Mouse (Mus musculus) forebrain, postnatal 0 days (tissue): ENCODE results near the gene Polrmt. TPM values are rescaled to one million over a fixed set of nuclear protein-coding genes. Genes with fewer than 3 reads are reported as not detected.

ENCODE experiments used
- ATAC-seq: fragments of 200-750 bp; cut with Nextera tagmentation; 2 replicates; pipeline ENCODE4 v1.8.0; 2017; ENCODE audit warnings: mild to moderate bottlenecking, moderate library complexity
- DNase-seq: peaks from one replicate; pipeline ENCODE4 v3.0.0-alpha.2; 2015
- H3K27ac ChIP-seq: fragments of 300-500 bp; sonication (generic); 2 replicates; pipeline ENCODE4 v1.5.1; 2014; ENCODE audit warnings: low read depth, mild to moderate bottlenecking, antibody characterized with exemption, low read length, moderate library complexity, mixed read lengths
- H3K27me3 ChIP-seq: fragments of 300-500 bp; sonication (generic); 2 replicates; pipeline ENCODE4 v1.6.1; 2014; ENCODE audit warnings: mild to moderate bottlenecking, low read length, mixed read lengths; ENCODE audit not compliant: insufficient read depth
- H3K36me3 ChIP-seq: fragments of 300-500 bp; sonication (generic); 2 replicates; pipeline ENCODE4 v1.6.1; 2014; ENCODE audit warnings: mild to moderate bottlenecking, moderate library complexity; ENCODE audit not compliant: insufficient read depth
- H3K4me1 ChIP-seq: fragments of 300-500 bp; sonication (generic); 2 replicates; pipeline ENCODE4 v1.6.1; 2014; ENCODE audit warnings: antibody characterized with exemption; ENCODE audit not compliant: insufficient read depth
- H3K4me2 ChIP-seq: fragments of 300-500 bp; sonication (generic); 2 replicates; pipeline ENCODE4 v1.6.1; 2014; ENCODE audit warnings: low read depth, mild to moderate bottlenecking, moderate library complexity
- H3K4me3 ChIP-seq: fragments of 300-500 bp; sonication (generic); 2 replicates; pipeline ENCODE4 v1.5.1; 2014; ENCODE audit warnings: low read depth, low read length, mixed read lengths
- H3K9ac ChIP-seq: fragments of 300-500 bp; sonication (generic); 2 replicates; pipeline ENCODE4 v1.6.1; 2014; ENCODE audit warnings: mild to moderate bottlenecking
- H3K9me3 ChIP-seq: fragments of 300-500 bp; sonication (generic); 2 replicates; pipeline ENCODE4 v1.6.1; 2016; ENCODE audit warnings: low read length
- CTCF ChIP-seq: sonication (generic); IDR thresholded peaks from 2 replicates; pipeline ENCODE4 v1.5.1; 2016; ENCODE audit warnings: antibody characterized with exemption, control low read depth, low read depth
- WGBS: fragments of 180-500 bp; shearing (Covaris S2); extraction: QIAGEN DNeasy Blood & Tissue Kit; methylation state at CpG from one replicate; pipeline ENCODE4 v1.1.7; 2014; 5-methylcytosine and 5-hydroxymethylcytosine counted together
- polyA plus RNA-seq: library from polyadenylated mRNA; unstranded; fragments of >200 nt; fragmentation: Nextera tagmentation; extraction: Ambion mirVana; gene quantifications from 2 replicates; pipeline ENCODE4 v1.2.1, GENCODE M21; 2015
- total RNA-seq: library from RNA; depleted of rRNA; stranded (reverse); fragments of >200 nt; gene quantifications from 2 replicates; pipeline ENCODE4 v1.2.3, GENCODE M21; 2014

The Polrmt gene
- total and polyA plus RNA-seq, 2 experiments from 2014 or later: 30.2 to 34.9 TPM

GRCm38 (mm10) chr10:79721089-79721488, 25.3 kb downstream of the Polrmt start:
- peaks cover 4% of the 10 kb centered on the region; the same call in 1 of the 2 replicates for H3K36me3 ChIP-seq
- WGBS: 72% methylated on average over 5 of the region's 5 CpGs
- H3K9me3 ChIP-seq: no peaks in the 10 kb centered on the region
- DNase-seq: no peak
- TF ChIP-seq CTCF: no peak
- no peak overlapping the region for H3K4me3 ChIP-seq
- no peak for ATAC-seq
- no peak overlapping the region for H3K9ac ChIP-seq
- no peak overlapping the region for H3K4me2 ChIP-seq
- peaks cover 2% of the 10 kb centered on the region; the same call in 1 of the 2 replicates for H3K27me3 ChIP-seq
- H3K27ac ChIP-seq: no peak overlapping the region
- peaks cover 9% of the 10 kb centered on the region for H3K4me1 ChIP-seq

- TF ChIP-seq CTCF: no peak
Observed at GRCm38 (mm10) chr10:79717640-79718357, 28.6 kb downstream of the Polrmt start.

DNA sequence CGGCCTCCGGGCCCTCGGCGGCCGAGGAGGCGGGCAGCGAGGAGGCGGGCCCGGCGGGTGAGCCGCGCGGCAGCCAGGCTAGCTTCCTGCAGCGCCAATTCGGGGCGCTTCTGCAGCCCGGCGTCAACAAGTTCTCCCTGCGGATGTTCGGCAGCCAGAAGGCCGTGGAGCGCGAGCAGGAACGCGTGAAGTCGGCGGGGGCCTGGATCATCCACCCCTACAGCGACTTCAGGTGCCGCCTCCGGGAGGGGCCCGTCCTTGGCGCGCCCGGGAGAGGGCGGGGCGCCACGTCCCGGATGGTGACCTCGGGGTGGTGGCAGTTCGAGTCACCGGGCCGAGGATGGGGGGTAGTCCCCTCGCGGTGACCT, 29.4 kb downstream of the Polrmt start:
- peaks cover 12% of the 10 kb centered on the region for H3K4me1 ChIP-seq
- peak overlapping the region; percentile 72 for H3K9ac ChIP-seq
- no peak for TF ChIP-seq CTCF
- no peaks in the 10 kb centered on the region for H3K9me3 ChIP-seq
- peak; percentile 52 for DNase-seq
- peak overlapping the region; percentile 79 for H3K4me3 ChIP-seq
- H3K36me3 ChIP-seq: peaks cover under 1% of the 10 kb centered on the region
- peak overlapping the region; percentile 93 for H3K4me2 ChIP-seq
- peak overlapping the region; percentile 62 for H3K27ac ChIP-seq
- 4% methylated on average over 41 of the region's 44 CpGs for WGBS
- ATAC-seq: peak; percentile 53
- H3K27me3 ChIP-seq: peaks cover 12% of the 10 kb centered on the region

More at GRCm38 (mm10) chr10:79717640-79718357, 28.6 kb downstream of the Polrmt start:
- 5% methylated on average over 43 of the region's 43 CpGs for WGBS
- ATAC-seq (peak; percentile 32; the same call in 1 of the 2 replicates), DNase-seq (peak; percentile 47)
- peak overlapping the region; percentile 79 for H3K4me3 ChIP-seq
- H3K9ac ChIP-seq: peak overlapping the region; percentile 72
- H3K9me3 ChIP-seq: no peaks in the 10 kb centered on the region
- H3K36me3 ChIP-seq: no peaks in the 10 kb centered on the region
- H3K4me2 ChIP-seq: peak overlapping the region; percentile 93
- H3K4me1 ChIP-seq: peaks cover 12% of the 10 kb centered on the region
- no peak overlapping the region for H3K27ac ChIP-seq
- H3K27me3 ChIP-seq: peaks cover 12% of the 10 kb centered on the region

DNA sequence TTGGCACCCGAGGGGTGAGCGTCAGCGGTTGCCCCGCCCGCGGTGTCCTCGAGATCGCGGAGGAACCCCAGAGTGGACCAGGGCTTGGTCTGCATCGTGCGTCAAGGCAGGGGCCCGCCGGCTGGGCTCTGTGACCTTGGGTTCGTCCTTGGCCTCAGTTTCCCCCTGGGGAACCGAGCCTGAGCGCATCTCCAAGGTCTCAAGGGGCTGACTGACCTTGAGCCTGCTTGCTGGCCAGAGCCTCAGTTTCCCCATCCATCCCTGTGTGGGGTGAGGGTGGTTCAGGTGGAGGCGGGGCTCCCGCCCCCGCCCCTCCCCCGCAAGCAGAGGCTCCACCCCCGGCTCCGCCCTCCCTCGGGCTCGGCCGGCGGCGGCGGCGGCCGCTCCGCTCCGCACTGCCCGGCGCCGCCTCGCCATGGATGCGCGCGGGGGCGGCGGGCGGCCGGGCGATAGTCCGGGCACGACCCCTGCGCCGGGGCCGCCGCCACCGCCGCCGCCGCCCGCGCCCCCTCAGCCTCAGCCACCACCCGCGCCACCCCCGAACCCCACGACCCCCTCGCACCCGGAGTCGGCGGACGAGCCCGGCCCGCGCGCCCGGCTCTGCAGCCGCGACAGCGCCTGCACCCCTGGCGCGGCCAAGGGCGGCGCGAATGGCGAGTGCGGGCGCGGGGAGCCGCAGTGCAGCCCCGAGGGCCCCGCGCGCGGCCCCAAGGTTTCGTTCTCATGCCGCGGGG, 30.0 kb downstream of the Polrmt start, which contains the start of gene Hcn2:
Gene Hcn2 (plus strand): TSS at position 381 of the 734 bp plus-strand sequence.
- Histone ChIP-seq H3K4me1 (peaks cover 12% of the 10 kb centered on the region), H3K4me3 (peak within 1 kb of the TSS; percentile 79), H3K9me3 (no peaks in the 10 kb centered on the region), H3K36me3 (peaks cover 6% of the 10 kb centered on the region), H3K27ac (peak within 1 kb of the TSS; percentile 62), H3K4me2 (peak within 1 kb of the TSS; percentile 93), H3K9ac (peak within 1 kb of the TSS; percentile 72), H3K27me3 (peaks cover 12% of the 10 kb centered on the region)
- TF ChIP-seq CTCF: no peak
- DNase-seq (peak; percentile 47), ATAC-seq (peak; percentile 65)
- WGBS: 5% methylated on average over 71 of the region's 91 CpGs

DNA sequence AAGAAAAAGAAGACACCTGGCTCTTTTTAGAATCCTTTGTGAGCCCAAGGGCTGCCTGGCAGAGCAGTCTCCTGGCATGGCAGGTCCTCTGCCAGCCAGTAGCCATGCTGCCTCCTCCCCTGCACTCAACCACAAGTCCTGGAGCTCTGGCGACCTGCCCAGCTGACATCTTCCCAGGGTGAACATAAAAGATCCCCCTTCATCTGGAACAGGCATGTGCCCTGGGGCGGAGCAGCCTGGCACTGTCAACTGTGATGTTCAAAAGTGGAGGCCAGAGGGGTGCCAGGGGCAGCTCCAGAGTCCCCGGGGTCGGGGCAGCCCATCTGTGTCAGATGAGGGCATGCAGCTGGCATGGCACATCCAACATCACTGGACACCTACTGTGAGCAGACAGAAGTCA, 31.4 kb downstream of the Polrmt start:
- DNase-seq (no peak), ATAC-seq (no peak)
- Histone ChIP-seq H3K4me2 (no peak overlapping the region), H3K9ac (no peak overlapping the region), H3K36me3 (peaks cover 20% of the 10 kb centered on the region), H3K4me3 (no peak overlapping the region), H3K4me1 (peaks cover 12% of the 10 kb centered on the region), H3K9me3 (no peaks in the 10 kb centered on the region), H3K27ac (no peak overlapping the region), H3K27me3 (peaks cover 12% of the 10 kb centered on the region)
- WGBS: 59% methylated on average over 4 of the region's 4 CpGs
- no peak for TF ChIP-seq CTCF

DNA sequence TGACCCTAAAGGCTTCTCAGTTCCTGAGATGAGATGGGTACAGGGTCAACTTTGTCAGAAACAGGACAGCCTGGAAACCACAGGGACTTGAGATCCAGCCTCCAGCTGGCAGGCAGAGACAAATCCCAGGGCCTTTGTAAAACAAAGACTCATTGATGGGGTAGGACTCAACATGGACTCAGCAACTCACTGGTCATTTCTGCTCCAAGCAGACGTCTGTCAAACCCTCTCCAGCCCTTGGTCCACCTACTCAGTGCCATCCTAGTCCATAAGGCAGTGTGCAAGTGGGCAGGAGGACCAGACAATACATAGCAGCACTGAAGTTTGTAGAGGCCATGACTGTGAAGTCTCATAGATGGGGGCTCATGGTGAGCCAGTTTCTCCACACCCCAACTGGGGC, 33.2 kb downstream of the Polrmt start:
- Histone ChIP-seq H3K36me3 (peaks cover 33% of the 10 kb centered on the region), H3K27me3 (peaks cover 12% of the 10 kb centered on the region), H3K4me3 (no peak overlapping the region), H3K9ac (no peak overlapping the region), H3K9me3 (no peaks in the 10 kb centered on the region), H3K4me1 (peaks cover 12% of the 10 kb centered on the region), H3K4me2 (no peak overlapping the region), H3K27ac (no peak overlapping the region)
- WGBS: 39% methylated on average over 1 of the region's 1 CpGs
- no peak for DNase-seq
- no peak for ATAC-seq
- TF ChIP-seq CTCF: no peak
